Mouse (Mus musculus) cerebellum, adult 11-12 months (tissue): Measurements from ENCODE around the gene Rabgap1l.
A peak's percentile ranks its signal among the peaks of the same experiment; 100 is the strongest.
"Not testable (repeated sequence)": the region's sequence is repeated elsewhere in the genome, so short reads cannot be mapped to it uniquely, and the experiment has no call there.

ENCODE experiments used
- DNase-seq: peaks from one replicate; pipeline ENCODE4 v3.0.0; 2022

The Rabgap1l gene

DNA sequence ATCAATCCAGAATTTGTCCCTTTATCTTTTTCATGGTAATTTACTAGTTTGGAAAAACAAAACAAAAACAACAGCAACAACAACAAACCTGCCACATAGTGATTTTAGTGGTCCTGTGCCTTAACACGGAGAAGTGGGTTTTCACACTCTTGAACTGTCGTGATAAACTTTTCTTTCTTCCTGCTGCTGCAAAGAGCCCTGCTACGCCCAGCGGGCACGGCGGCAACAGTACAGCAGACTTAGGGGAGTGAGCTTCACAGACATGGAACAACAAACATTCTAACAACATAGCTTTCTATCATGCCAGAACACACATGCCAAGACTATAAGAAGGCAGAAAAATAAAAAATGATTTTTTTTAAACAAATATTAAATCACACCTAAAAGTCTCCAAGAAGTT is 486.7 kb downstream of the Rabgap1l start:
- no peak for DNase-seq

DNA sequence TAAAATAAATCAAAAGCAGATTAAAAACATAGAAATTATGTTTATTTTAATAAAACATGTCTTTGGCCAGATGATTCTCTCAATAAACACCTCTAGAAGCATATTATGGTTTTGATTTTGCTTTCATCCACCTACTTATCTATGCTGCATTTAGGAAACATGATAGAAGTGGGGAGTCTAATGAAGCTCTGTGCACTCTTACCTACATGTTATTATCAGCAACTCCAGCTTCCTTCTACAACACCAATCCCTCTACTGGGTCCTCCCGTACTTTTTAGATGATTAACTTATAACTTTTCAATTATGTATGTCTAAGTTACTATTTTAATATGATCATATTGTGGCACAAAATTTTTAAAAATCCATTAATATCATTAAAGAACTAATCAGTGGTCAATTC is 487.2 kb downstream of the Rabgap1l start:
- DNase-seq = no peak

DNA sequence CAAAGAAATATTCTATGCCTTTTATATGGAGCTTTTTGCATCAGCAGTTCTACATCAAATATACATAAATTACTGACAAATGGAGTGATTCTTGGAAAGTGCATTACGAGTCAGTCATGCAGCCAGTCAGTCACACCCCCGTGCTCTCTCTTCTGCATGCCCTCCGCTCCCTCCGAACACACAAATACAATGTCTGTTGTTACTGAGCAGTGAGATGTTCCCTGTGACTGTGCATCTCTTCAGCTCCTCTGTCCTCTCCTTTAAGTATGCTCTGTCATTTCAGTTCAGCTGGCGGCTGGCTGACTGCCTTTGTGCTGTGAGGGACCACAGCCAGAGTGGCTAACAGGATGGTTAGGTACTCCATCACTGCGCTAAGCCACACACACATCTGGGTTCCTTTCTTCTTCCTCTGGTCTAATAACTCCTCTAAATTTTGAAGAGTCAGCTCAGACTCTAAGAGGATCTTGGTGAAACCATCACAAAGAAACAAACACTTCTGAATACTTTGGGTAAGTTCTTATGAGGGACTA is 488.0 kb downstream of the Rabgap1l start:
- DNase-seq = no peak

DNA sequence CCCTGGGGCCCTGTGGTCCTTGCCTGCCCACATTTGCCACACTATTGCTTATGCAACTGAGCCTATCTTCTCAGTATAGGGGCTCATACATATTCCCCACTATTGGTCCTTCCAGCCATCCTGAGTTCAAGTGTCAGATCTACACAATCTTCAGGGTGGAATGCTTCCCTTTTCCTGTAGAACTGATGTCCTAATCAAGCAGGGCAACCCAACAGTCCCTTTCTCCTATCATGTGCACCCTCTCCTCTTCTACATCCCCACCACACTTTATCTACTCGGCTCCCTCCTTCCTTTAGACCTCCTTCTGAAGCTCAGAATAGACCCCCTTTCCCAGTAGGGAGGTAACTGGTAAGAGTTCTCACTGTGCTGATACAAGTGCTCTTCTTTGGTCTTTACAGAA is 490.7 kb downstream of the Rabgap1l start:
- no peak for DNase-seq

DNA sequence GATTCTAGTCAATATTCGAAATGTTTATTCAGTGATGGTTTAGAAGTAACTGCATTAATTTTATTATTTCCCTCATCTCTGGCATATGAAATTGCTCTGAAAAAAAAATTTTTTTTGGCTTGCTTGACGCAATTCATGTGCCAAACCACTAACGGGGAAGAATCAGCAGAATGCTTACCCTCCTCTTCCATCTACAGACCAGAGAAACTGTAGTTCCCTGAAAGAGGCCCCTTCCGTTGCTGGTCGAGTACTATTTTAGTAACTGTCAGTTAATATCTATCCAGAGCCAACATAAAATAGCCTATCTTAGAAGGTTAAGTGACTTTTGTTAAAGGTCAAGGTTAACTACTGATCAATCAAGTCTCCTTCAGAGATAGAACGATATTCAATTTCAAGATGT is 491.9 kb downstream of the Rabgap1l start:
- no peak for DNase-seq

DNA sequence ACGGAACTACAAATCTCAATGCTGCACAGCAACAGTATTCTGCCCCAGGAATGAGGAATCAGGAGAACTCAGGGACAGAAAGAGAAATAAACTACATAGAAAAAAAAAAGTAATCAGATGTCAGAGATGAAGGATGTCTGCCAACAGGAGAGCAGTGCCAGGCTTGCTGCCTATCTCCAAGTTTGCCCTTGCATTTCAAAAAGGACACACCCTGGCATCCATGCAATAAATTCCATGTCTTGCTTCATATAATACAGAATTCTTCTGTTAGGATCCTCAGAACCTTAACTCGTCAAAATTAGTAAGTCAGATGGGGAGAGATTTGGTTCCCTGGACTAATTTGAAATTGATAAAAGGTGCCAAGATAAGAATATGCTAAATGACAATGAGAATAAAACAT is 492.3 kb downstream of the Rabgap1l start:
- no peak for DNase-seq

DNA sequence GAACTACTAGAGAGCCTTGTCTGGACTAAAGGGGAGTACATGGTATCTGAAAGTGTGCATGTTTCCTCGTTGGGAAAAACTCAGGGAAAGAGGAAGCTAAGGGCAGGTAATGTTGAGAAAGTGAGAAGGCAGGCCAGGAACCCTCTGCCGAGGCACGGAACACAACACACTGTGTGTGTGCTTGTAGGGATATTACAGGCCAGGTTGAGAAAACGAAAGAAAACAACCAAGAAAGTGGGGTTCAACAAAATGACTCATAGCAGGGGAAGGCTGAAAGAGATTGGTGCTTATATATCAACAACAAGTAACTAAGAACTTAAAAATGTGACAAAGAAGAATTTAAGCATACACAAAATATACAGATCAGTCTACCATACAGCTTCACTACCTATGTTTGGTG is 493.0 kb downstream of the Rabgap1l start:
- no peak for DNase-seq

DNA sequence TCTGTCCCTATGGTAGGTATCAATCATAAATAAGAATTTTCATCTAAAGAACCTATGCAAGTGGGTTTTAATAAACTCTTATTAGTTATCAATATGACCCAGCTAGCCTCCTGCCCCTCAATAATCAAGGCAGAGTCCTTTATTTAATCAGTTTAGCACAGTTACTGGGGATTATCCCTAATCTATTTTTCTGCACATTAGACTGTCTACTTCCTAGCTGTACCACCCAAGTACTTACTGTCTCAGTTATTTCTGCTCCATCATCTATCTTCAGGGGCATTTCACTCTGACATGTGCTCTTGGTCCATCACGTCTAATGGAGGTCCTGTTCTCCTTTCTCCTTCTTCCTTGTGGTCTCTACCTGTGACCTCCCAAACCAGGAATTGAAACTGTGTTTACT is 494.1 kb downstream of the Rabgap1l start:
- no peak for DNase-seq

DNA sequence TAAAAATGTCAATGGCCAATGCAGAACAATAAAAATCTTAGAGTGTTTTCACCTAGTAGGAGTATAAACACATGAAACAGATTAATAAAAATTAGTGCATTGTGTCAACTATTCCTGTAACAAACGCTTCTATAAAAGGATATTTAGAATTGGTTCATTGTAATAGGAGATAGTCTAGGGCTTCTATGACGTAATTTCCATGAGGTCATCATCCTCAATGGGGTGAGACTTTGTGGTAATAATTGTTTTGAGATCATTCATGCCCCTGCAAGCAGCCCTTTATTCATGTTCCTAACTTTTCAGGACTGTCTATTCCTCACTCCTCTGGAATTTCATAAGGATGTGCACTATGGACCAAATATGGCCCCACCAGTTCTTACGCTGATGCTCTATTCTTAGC is 495.3 kb downstream of the Rabgap1l start:
- no peak for DNase-seq

DNA sequence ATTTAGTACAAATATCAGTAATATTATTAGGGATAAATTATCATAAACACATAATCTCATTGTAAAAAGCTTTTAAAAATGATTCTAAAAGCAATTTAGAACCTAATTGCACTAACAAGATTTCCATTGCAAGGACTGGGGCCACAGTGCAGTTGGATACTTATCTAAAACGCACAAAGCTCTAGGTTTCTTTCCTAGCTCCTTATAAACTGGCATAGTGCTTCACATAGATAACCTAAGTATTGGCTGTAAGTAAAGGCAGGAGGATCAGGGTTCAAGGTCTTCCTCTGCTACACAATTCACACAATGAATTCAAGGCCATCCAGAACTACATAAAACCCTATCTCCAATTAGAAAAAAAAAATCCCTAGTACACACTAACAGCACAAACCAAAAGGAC is 497.7 kb downstream of the Rabgap1l start:
- no peak for DNase-seq

DNA sequence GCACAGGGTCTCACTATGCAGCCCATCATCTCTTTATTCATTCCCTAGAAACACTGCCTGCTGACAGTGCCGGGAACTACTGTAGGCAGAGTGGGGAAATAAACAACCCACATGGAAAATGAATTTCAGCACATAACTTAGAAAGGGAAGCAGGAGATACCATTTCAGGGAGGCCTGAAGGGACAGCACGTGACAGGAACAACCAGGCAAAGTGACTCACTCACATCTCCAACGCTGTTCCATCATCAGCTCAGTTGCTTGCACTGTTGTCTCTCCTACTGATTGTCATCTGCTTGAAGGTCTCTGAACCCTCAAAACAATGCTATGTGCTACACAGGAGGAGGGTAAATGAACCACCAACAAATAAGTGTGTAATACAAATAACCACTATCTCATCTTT is 499.5 kb downstream of the Rabgap1l start:
- no peak for DNase-seq

DNA sequence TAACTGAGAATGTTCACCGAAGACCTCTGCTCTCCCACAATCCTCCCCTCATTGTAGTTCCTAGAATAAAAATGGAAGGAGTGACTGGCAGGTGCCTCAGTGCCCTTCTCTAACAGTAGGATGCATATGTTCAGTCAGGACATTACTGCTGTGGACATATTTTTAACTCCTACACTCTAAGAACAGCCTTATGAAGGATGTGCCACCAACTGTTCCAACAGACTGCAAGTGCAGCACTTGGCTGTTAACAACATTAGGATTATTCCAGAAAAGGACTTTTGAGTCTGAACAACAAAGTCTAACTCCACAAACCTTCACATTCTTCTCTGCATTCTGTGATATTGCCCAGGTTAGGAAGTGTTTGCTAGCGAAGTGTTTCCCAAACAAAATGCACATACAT is 501.0 kb downstream of the Rabgap1l start:
- DNase-seq = no peak

DNA sequence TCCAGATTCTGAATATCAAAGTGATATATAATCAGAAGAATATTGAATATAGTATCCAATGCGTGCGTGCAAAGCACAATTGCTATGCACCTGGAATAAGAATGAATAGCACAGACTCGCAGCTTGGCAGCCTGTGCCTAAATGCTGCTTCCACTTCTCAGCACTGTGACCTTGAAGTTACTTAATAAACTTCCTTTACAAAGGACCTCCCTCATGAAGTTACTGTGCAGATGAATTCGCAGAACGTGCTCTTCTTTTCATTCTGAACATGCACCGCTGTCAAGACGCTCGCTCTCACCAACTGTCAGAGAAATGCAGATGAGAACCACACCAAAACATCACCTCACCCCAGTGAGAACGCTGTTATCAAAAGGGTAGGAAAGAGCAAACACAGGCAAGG is 502.8 kb downstream of the Rabgap1l start:
- DNase-seq = no peak

DNA sequence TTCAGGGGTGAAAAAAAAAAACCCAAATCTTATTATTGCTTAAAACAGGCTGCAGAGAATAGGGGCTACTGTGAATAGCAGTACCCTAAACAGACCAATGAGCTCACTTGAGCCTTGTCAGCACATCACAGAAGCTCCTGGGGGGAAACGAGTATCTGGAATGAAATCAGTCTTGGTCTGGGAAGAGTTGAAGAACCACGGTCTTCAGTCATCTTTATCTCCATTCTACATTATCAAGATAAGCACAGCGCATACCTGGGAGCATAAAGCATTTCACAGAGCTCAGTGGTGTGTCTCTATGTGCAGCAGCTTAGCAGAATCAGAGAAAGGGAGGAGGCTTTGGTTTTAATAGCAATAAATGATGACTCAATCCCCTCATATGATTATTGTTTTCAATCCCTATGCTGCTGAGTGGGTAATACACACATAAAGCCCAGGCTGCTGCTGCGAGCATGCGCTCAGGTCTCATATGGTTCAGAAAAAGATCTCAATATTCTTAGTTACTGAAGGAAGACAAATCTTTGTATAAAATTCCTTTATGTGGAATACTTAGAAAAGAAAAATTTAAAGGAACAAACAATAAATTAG is 505.9 kb downstream of the Rabgap1l start:
- no peak for DNase-seq

DNA sequence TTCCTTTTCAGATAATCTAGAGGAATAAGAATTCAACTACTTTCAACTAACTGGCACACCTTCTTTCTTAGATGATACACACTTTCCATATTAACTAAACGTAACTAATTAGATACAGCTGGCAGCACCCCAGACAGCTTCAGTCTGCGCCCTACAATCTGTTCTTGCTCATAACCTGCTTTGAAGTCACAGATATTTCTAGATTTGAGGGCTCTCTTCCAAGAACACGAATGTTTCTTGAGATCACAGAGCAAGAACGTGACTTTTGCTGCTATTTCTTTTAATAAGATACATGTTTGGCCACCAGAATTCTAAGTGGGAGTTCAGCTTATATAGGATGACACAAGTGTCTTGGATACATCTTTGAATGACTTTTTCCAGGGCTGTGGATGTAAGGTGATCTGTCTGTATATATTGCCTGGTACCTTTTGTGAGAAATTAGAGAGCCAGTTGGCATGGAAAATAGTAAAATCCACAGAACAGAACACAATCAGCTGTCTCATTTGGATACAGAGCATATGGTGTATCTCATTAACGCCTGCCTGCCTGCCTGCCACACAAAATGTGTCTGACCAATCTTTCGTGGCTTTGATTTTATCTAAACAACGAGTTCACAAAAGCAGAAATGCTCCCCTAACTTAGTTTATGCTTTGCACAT is 506.5 kb downstream of the Rabgap1l start:
- DNase-seq = peak; percentile 72

DNA sequence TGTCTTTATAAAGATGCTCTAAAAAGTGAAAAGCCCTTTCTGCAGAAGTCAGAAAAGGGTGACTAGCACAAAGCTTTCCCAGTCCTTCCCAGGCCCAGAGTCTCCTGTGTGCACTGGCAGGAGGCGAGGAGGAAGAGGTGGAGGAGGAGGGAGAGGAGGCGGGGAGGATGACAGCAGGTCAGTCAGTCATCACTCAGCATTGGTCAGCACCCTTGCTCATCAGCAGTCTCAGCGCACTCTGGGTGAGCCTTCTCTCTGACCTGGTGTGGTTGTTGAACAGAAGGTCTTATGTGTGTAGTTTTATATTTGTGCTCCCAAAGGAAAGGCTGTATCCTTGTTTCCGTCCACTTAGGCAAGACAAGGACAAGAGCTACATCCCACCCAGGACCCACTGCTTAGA is 508.8 kb downstream of the Rabgap1l start:
- no peak for DNase-seq

DNA sequence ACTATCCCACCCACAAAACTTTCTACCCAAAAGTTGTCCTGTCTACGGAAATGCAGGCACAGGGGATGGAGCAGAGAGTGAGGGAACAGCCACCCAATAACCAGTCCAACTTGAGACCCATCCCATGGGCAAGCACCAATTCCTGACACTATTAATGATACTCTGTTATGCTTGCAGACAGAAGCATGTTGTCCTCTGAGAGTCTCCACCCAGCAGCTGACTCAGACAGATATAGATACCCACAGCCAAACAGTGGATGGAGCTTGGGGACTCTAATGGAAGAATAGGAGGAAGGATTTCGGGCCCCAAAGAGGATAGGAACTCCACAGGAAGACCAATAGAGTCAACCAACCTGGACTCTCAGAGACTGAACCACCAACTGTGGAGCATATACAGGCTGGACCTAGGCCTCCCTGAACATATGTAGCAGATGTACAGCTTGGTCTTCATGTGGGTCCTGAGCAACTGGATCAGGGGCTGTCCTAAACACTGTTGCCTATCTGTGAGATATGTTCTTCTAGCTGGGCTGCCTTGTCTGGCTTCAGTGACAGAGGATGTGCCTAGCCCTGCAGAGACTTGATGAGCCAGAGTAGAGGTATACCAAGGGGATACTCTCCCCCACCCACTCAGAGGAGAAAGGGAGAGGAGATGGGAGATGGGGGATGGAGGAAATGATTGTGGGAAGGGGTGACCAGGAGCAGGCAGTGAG is 510.7 kb downstream of the Rabgap1l start:
- DNase-seq = not testable (repeated sequence)

DNA sequence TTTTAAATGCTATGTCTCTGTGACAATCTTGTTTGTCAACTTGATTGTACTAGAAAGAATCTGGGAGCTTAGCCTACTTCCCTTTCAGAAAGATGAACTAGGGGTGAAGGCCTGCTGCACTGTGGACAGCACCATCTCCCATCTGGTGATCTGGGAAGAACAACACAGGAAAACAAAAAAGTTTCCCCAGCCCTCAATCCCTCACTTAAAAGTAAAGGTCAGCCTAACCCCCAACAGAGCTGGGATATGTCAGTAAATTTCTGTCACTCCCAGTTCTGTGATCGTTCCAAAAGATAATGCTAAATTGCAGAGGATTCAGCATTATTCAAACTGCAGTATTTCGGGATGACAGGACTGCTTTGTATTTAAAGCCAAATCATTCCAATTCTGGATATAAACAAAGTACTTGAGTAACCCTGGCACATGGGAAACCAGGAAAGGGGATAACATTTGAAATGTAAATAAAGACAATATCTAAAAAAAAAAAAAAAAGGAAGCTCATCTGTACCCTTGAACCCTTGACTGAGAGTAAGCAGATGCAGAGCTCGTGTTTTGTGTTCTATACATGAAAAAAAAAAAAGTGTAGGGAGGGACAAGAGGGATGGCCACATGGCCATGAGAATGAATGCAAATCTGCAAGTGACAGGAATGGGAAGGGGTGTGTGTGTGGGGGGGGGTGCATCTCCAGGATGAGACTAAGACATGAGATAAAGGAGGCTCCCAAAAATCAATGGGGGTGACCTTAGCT is 511.5 kb downstream of the Rabgap1l start:
- no peak for DNase-seq

DNA sequence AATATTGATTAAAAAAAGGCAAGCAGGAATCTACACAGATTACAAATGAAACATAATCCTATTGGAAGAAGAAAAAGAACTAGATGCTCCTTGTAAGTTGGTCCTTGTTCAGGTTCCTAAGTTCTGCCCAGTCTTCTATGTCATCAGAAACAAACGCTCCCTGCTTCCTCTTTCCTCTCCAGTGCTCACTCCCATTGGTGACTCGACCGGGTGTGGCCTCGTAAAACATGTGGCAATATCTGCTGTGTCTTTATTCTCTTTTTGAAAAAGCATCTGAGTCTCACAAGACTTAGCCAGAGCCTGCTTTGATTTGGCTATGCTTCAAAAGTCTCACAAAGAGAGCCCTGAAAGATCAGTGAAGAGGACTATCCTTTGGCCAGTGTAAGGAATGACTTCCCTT is 512.4 kb downstream of the Rabgap1l start:
- no peak for DNase-seq

DNA sequence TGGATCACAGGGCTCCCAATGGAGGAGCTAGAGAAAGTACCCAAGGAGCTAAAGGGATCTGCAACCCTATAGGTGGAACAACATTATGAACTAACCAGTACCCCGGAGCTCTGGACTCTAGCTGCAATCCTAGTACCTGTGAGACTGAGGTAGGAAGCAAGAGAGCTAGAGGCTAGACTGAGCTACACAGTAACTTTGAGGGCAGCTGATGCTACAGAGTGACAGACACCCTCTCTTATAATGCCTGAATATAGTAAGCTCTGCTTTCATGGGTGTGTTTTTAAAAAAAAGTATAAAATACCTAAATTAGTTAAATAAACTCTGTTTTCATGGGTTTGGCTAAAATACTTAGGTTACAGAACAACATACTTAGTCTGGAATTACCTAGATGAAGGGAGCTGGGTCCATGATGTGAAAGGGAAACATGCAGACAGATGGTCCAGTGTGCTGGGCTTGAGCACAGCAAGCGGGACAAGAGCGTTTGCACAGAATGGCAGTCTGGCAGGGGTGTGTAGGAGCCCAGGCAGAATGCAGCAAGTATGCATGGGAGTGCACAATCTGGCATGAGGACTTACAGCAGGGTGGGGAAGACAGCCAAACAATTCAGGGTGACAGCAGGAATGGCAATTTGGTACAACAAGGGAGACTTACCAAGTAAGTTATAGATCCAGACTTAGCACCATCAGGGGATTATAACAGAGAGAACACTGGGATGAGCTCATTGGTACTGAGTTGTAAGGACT is 514.9 kb downstream of the Rabgap1l start:
- peak; percentile 93 for DNase-seq

DNA sequence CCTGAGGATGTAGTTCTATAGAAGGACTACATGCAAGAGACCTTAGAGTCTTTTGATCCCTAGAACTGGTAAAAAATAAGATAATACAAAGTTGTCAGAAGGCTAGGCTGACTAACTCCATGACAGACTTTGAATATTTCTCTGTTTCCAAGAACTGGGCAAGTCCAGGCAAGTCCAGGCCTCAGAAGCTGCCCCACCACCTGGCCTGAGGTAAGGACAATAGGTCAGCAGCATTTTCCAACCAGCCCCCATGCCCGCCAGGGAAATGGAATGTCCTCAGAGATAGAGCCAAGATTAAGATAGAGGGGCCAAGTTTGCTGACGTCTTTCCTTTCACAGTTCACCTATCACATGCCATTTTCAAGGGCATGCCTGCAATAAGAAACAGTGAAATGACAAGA is 517.8 kb downstream of the Rabgap1l start:
- no peak for DNase-seq

DNA sequence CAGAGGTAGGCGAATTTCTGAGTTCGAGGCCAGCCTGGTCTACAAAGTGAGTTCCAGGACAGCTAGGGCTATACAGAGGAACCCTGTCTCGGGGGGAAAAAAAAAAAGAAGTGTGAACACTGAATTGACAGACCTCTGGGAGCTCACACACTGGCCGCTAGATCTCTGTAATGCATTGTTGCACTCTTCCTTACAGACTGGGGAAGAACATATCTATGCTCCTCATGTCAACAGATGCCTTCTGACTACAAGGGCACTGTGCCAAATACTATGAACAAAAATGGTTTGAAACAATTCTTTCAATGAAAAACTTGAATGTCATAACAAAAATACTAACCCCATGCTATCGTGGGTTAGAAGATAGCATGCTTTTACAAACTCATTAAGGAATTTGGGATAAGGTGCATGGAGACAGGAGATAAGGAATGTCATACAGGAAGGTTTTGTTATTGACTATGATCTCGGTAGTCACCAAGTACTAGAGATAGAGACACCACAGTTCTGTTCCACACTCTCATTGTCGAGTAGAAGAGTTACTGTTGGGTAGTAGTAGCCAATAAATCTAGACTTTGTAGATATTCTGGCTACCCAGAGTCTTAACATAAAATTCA is 519.8 kb downstream of the Rabgap1l start:
- no peak for DNase-seq
